Mouse (Mus musculus) inflammation-experienced regulatory T-cells, adult 16 weeks (primary cell): ENCODE data around the gene Tpsb2. TPM values are rescaled to one million over a fixed set of nuclear protein-coding genes. Genes with fewer than 3 reads are reported as not detected.

ENCODE experiments used
- polyA plus RNA-seq: library from polyadenylated mRNA; unstranded; fragments of 100-300 nt; shearing (Covaris generic); gene quantifications from one replicate; pipeline ENCODE4 v1.2.1, GENCODE M21; 2017

Tpsb2 gene
- polyA plus RNA-seq, result not detected

GRCm38 (mm10) chr17:25366005-25366404 lies at the start of gene Tpsb2:
TSS of gene Tpsb2 (plus strand) at chr17:25366305.

GRCm38 (mm10) chr17:25318354-25318753 lies 47.8 kb upstream of the Tpsb2 start, which contains the start of gene Prss29:
TSS of gene Prss29 (plus strand) at chr17:25318654.

GRCm38 (mm10) chr17:25345462-25345861 lies 20.6 kb upstream of the Tpsb2 start, which contains the start of gene Tpsab1:
TSS of gene Tpsab1 (minus strand) at chr17:25345562.

GRCm38 (mm10) chr17:25368973-25369372 lies 2.9 kb downstream of the Tpsb2 start, which contains the start of gene Tpsg1:
TSS of gene Tpsg1 (plus strand) at chr17:25369273.

Other genes starting within 250 kb of the Tpsb2 start
- gene Ptx4, start 245.5 kb upstream of the Tpsb2 start, polyA plus RNA-seq, result not detected
- gene Clcn7, start 232.9 kb upstream of the Tpsb2 start, polyA plus RNA-seq, result 49.3 TPM
- not detected for gene Ccdc154, start 203.8 kb upstream of the Tpsb2 start, polyA plus RNA-seq
- gene Gm38655, start 190.8 kb upstream of the Tpsb2 start, polyA plus RNA-seq, result not detected
- 30.9 TPM for gene BC003965, start 181.8 kb upstream of the Tpsb2 start, polyA plus RNA-seq
- 51.0 TPM for gene Unkl, start 177.9 kb upstream of the Tpsb2 start, polyA plus RNA-seq
- gene Gnptg, start 126.2 kb upstream of the Tpsb2 start, polyA plus RNA-seq, result 107 TPM
- gene Tsr3, start 126.1 kb upstream of the Tpsb2 start, polyA plus RNA-seq, result 53.4 TPM
- gene Baiap3, start 109.9 kb upstream of the Tpsb2 start, polyA plus RNA-seq, result 69.0 TPM
- 592 TPM for gene Ube2i, start 91.7 kb upstream of the Tpsb2 start, polyA plus RNA-seq
- gene Prss34, start 67.9 kb upstream of the Tpsb2 start, polyA plus RNA-seq, result not detected
- gene Prss28, start 57.7 kb upstream of the Tpsb2 start, polyA plus RNA-seq, result not detected
- not detected for gene Prss29, start 47.7 kb upstream of the Tpsb2 start, polyA plus RNA-seq
- gene Tpsab1, start 20.7 kb upstream of the Tpsb2 start, polyA plus RNA-seq, result not detected
- gene Tpsg1, start 3.0 kb downstream of the Tpsb2 start, polyA plus RNA-seq, result not detected
- not detected for gene Cacna1h, start 67.5 kb downstream of the Tpsb2 start, polyA plus RNA-seq
- not detected for gene Tekt4, start 88.3 kb downstream of the Tpsb2 start, polyA plus RNA-seq
- not detected for gene Sstr5, start 131.0 kb downstream of the Tpsb2 start, polyA plus RNA-seq
- not detected for gene Sox8, start 204.4 kb downstream of the Tpsb2 start, polyA plus RNA-seq
- gene Lmf1, start 212.8 kb downstream of the Tpsb2 start, polyA plus RNA-seq, result 27.7 TPM